Mouse (Mus musculus): ENCODE data around the gene Gm17657.

GRCm38 (mm10) chr17:29500802-29501469, 48.5 kb downstream of the Gm17657 start:
- TF ChIP-seq ZNF384 (IDR thresholded peaks at IDR 0.05; ENCODE audit: low read depth, low read length) = no peak
- no peak for TF ChIP-seq CHD2 (IDR thresholded peaks at IDR 0.05; ENCODE audit: low read depth, low read length)
- TF ChIP-seq HCFC1 (IDR thresholded peaks at IDR 0.05; ENCODE audit: borderline replicate concordance, insufficient read depth, low read length) = no peak
- no peak for TF ChIP-seq ZC3H11A (IDR thresholded peaks at IDR 0.05; ENCODE audit: borderline replicate concordance, low read depth, low read length)
- no peak for TF ChIP-seq MAFK (IDR thresholded peaks at IDR 0.05; ENCODE audit: insufficient read depth, low read depth, low read length)
